Mouse (Mus musculus) ovary, adult 18-20 months (tissue): ENCODE data around the gene Bet1.

Source experiments
- DNase-seq: peaks from one replicate; pipeline ENCODE4 v3.0.0; 2022; ENCODE audit warnings: low spot score, mixed read lengths

Bet1 gene

GRCm38 (mm10) chr6:4086663-4087454, at the start of gene Bet1:
Gene Bet1, minus strand, starts transcription at chr6:4086972.
- DNase-seq, result peak; percentile 89

- DNase-seq, result no peak
Measured at GRCm38 (mm10) chr6:4132239-4132638, 45.5 kb upstream of the Bet1 start.

- no peak for DNase-seq
Measured at GRCm38 (mm10) chr6:4131149-4131548, 44.4 kb upstream of the Bet1 start.

GRCm38 (mm10) chr6:4118611-4119010, 31.8 kb upstream of the Bet1 start:
- DNase-seq, result no peak

GRCm38 (mm10) chr6:4090423-4090822, 3.7 kb upstream of the Bet1 start:
- no peak for DNase-seq

GRCm38 (mm10) chr6:4072281-4072680, 14.5 kb downstream of the Bet1 start:
- DNase-seq, result no peak

- DNase-seq, result no peak
Measured at GRCm38 (mm10) chr6:4069714-4070113, 17.1 kb downstream of the Bet1 start.

- DNase-seq, result no peak
Measured at GRCm38 (mm10) chr6:4054387-4054786, 32.4 kb downstream of the Bet1 start.

GRCm38 (mm10) chr6:4052843-4053242, 33.9 kb downstream of the Bet1 start:
- DNase-seq, result no peak

- DNase-seq, result no peak
Measured at GRCm38 (mm10) chr6:4047200-4047599, 39.6 kb downstream of the Bet1 start.

- DNase-seq, result no peak
Measured at GRCm38 (mm10) chr6:4041821-4042220, 45.0 kb downstream of the Bet1 start.

GRCm38 (mm10) chr6:4030956-4031355, 55.8 kb downstream of the Bet1 start:
- no peak for DNase-seq
